Mouse (Mus musculus): ENCODE measurements at regions not wholly inside any gene's neighbourhood (a gene's known extent, or its start where the extent isn't known, plus 50 kb on each side); places are given as distances from the start of the nearest gene placed in this dataset.

- Histone ChIP-seq H3ac (ENCODE audit: control insufficient read depth, insufficient read length) (no peak overlapping the region), H3K79me2 (ENCODE audit: control insufficient read depth, insufficient read depth) (no peaks in the 10 kb centered on the region), H3K36me3 (ENCODE audit: control insufficient read depth, insufficient read depth) (no peaks in the 10 kb centered on the region), H3K4me3 (no peak overlapping the region), H3K4me2 (ENCODE audit: low read depth) (no peak overlapping the region), H3K27me3 (ENCODE audit: control insufficient read depth, insufficient read depth, insufficient read length) (no peaks in the 10 kb centered on the region)
- no peak for TF ChIP-seq CEBPB (IDR thresholded peaks at IDR 0.05; ENCODE audit: insufficient read depth, poor library complexity, severe bottlenecking)
- no peak for TF ChIP-seq TCF3 (IDR thresholded peaks at IDR 0.05; ENCODE audit: insufficient read length, low read depth)
- TF ChIP-seq E2F4 (IDR thresholded peaks at IDR 0.05; ENCODE audit: insufficient read depth), result no peak
- no peak for TF ChIP-seq REST (IDR thresholded peaks at IDR 0.05; ENCODE audit: insufficient read depth, insufficient read length)
- TF ChIP-seq SRF (IDR thresholded peaks at IDR 0.05; ENCODE audit: control insufficient read depth, insufficient read length, low read depth), result no peak
These were observed 249.0 kb upstream of the Dusp10 start for GRCm38 (mm10) chr1:183763864-183764726.

DNA sequence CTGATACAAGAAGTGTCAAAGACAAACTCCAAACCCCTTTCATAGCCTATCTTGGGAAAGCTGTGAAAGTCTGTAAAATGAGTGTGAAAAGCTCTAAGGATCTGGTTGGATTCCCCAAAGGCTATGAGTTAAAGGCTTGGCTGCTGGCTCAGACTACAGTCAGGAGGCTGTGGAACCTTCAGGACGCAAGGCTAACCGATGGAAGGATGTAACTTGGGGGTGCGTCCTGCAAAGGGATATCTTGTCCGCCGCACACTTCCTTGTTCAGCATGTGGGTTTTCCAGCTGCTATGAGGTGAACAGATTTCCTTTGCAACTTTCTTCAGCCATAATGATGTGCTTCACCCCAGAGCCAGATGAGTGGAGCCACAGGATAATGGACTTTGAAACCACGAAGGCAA, 240.3 kb upstream of the Dusp10 start:
- Histone ChIP-seq H3ac (ENCODE audit: control insufficient read depth, insufficient read length) (no peak overlapping the region), H3K4me3 (no peak overlapping the region), H3K79me2 (ENCODE audit: control insufficient read depth, insufficient read depth) (no peaks in the 10 kb centered on the region), H3K36me3 (ENCODE audit: control insufficient read depth, insufficient read depth) (no peaks in the 10 kb centered on the region), H3K27me3 (ENCODE audit: control insufficient read depth, insufficient read depth, insufficient read length) (no peaks in the 10 kb centered on the region), H3K4me2 (ENCODE audit: low read depth) (no peak overlapping the region)
- TF ChIP-seq SRF (IDR thresholded peaks at IDR 0.05; ENCODE audit: control insufficient read depth, insufficient read length, low read depth) (no peak), TCF3 (IDR thresholded peaks at IDR 0.05; ENCODE audit: insufficient read length, low read depth) (no peak), REST (IDR thresholded peaks at IDR 0.05; ENCODE audit: insufficient read depth, insufficient read length) (no peak), MYOG (IDR thresholded peaks at IDR 0.05; ENCODE audit: control insufficient read depth in 1 of 3, insufficient read depth in 1 of 3, insufficient read length in 2 of 3, low read depth in 2 of 3) (no peak), POLR2A (IDR thresholded peaks at IDR 0.05; ENCODE audit: insufficient read length, low read depth) (no peak), POLR2AphosphoS2 (IDR thresholded peaks at IDR 0.05; ENCODE audit: insufficient read length, low read depth) (no peak), USF1 (IDR thresholded peaks at IDR 0.05; ENCODE audit: low read depth) (no peak), MYOD1 (IDR thresholded peaks at IDR 0.05; ENCODE audit: control insufficient read depth in 1 of 3, insufficient read length in 2 of 3, low read depth in 2 of 3) (no peak), MAX (IDR thresholded peaks at IDR 0.05; ENCODE audit: low read depth) (no peak), TCF12 (IDR thresholded peaks at IDR 0.05; ENCODE audit: insufficient read depth, poor library complexity, severe bottlenecking) (no peak), CEBPB (IDR thresholded peaks at IDR 0.05; ENCODE audit: insufficient read depth, poor library complexity, severe bottlenecking) (no peak), E2F4 (IDR thresholded peaks at IDR 0.05; ENCODE audit: insufficient read depth) (no peak)

DNA sequence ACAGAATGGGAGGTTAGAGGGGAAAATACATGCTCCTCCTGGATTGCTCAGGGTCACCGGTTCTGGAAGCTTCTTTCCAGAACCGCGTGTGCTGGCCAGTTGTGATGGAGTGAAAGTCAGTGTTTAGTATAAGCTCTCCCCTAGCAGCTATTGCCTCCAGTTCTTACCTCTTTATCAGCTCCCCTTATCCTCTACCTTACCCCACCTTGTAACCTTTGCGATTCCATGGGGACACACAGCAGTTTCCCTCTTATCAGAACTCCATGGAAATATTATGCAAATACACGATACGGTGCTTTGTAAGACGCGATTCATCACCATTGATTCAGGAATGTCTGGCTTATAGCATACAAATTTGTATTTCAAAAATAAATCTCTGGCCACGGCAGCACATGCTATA, 232.9 kb upstream of the Dusp10 start:
- no peak overlapping the region for H3K4me3 ChIP-seq
- no peak overlapping the region for H3K4me2 ChIP-seq (ENCODE audit: low read depth)
- no peak overlapping the region for H3ac ChIP-seq (ENCODE audit: control insufficient read depth, insufficient read length)
- no peaks in the 10 kb centered on the region for H3K79me2 ChIP-seq (ENCODE audit: control insufficient read depth, insufficient read depth)
- no peak for TF ChIP-seq POLR2AphosphoS2 (IDR thresholded peaks at IDR 0.05; ENCODE audit: insufficient read length, low read depth)
- TF ChIP-seq TCF12 (IDR thresholded peaks at IDR 0.05; ENCODE audit: insufficient read depth, poor library complexity, severe bottlenecking), result no peak
- no peak for TF ChIP-seq E2F4 (IDR thresholded peaks at IDR 0.05; ENCODE audit: insufficient read depth)
- TF ChIP-seq TCF3 (IDR thresholded peaks at IDR 0.05; ENCODE audit: insufficient read length, low read depth), result no peak
- no peaks in the 10 kb centered on the region for H3K27me3 ChIP-seq (ENCODE audit: control insufficient read depth, insufficient read depth, insufficient read length)
- no peaks in the 10 kb centered on the region for H3K36me3 ChIP-seq (ENCODE audit: control insufficient read depth, insufficient read depth)

GRCm38 (mm10) chr1:183780779-183781178, 232.3 kb upstream of the Dusp10 start:
- Histone ChIP-seq H3K36me3 (ENCODE audit: control insufficient read depth, insufficient read depth) (no peaks in the 10 kb centered on the region), H3K79me2 (ENCODE audit: control insufficient read depth, insufficient read depth) (no peaks in the 10 kb centered on the region), H3K4me2 (ENCODE audit: low read depth) (no peak overlapping the region), H3K4me3 (no peak overlapping the region), H3ac (ENCODE audit: control insufficient read depth, insufficient read length) (no peak overlapping the region), H3K27me3 (ENCODE audit: control insufficient read depth, insufficient read depth, insufficient read length) (no peaks in the 10 kb centered on the region)
- TF ChIP-seq TCF12 (IDR thresholded peaks at IDR 0.05; ENCODE audit: insufficient read depth, poor library complexity, severe bottlenecking) (no peak), POLR2A (IDR thresholded peaks at IDR 0.05; ENCODE audit: insufficient read length, low read depth) (no peak), MYOG (IDR thresholded peaks at IDR 0.05; ENCODE audit: control insufficient read depth in 1 of 3, insufficient read depth in 1 of 3, insufficient read length in 2 of 3, low read depth in 2 of 3) (no peak), CEBPB (IDR thresholded peaks at IDR 0.05; ENCODE audit: insufficient read depth, poor library complexity, severe bottlenecking) (no peak), POLR2AphosphoS2 (IDR thresholded peaks at IDR 0.05; ENCODE audit: insufficient read length, low read depth) (no peak), TCF3 (IDR thresholded peaks at IDR 0.05; ENCODE audit: insufficient read length, low read depth) (no peak), E2F4 (IDR thresholded peaks at IDR 0.05; ENCODE audit: insufficient read depth) (no peak), REST (IDR thresholded peaks at IDR 0.05; ENCODE audit: insufficient read depth, insufficient read length) (no peak), MAX (IDR thresholded peaks at IDR 0.05; ENCODE audit: low read depth) (no peak), MYOD1 (IDR thresholded peaks at IDR 0.05; ENCODE audit: control insufficient read depth in 1 of 3, insufficient read length in 2 of 3, low read depth in 2 of 3) (no peak), USF1 (IDR thresholded peaks at IDR 0.05; ENCODE audit: low read depth) (no peak), SRF (IDR thresholded peaks at IDR 0.05; ENCODE audit: control insufficient read depth, insufficient read length, low read depth) (no peak)
